Mouse (Mus musculus): ENCODE measurements around the gene Ddah1. TPM values are rescaled to one million over a fixed set of nuclear protein-coding genes. Genes with fewer than 3 reads are reported as not detected.
"Not testable (repeated sequence)": the region's sequence is repeated elsewhere in the genome, so short reads cannot be mapped to it uniquely, and the experiment has no call there.

Gene Ddah1
- polyA plus RNA-seq, 1 experiment from 2014 or later: 22.4 TPM

DNA sequence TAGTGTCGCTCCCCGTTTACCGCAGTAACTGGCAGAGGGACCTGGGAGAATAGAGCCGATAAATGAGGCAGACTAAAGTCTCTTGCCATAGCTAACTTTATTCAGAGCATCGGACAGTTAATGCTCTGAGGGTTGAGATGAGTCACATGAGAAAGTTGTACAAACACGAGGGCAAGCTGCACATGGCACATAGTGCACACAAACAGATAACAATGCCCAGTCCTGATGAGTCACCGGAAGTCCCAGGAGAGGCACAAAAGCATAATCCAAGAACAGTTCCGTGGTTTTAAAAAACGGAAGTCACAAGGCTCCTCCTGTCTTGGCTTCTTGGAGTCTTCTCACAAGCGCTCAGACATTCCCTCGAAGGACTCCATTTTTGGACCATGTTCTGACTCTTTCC, 117.6 kb downstream of the Ddah1 start:
- Histone ChIP-seq H3K27me3 (ENCODE audit: control insufficient read depth, insufficient read depth, low read depth, low read length) (no peaks in the 10 kb centered on the region), H3K36me3 (ENCODE audit: control insufficient read depth, insufficient read depth, low read length) (no peaks in the 10 kb centered on the region), H3K9ac (ENCODE audit: low read length) (no peak overlapping the region), H3K27ac (ENCODE audit: low read length) (no peak overlapping the region), H3K4me2 (ENCODE audit: low read depth, low read length) (no peak overlapping the region), H3K4me1 (replicated peaks; ENCODE audit: control insufficient read depth, insufficient read depth, low read length) (no peaks in the 10 kb centered on the region), H3K9me3 (ENCODE audit: control insufficient read depth, low read length) (no peaks in the 10 kb centered on the region), H3K4me3 (ENCODE audit: low read length) (no peak overlapping the region)
- no peak for ATAC-seq (ENCODE audit: low read depth)
- WGBS: 74% methylated on average over 11 of the region's 11 CpGs

GRCm38 (mm10) chr3:145878867-145879266, 120.4 kb downstream of the Ddah1 start:
- H3K4me1 ChIP-seq (replicated peaks; ENCODE audit: control insufficient read depth, insufficient read depth, low read length); H3K9ac ChIP-seq (ENCODE audit: low read length); ATAC-seq (ENCODE audit: low read depth); H3K4me3 ChIP-seq (ENCODE audit: low read length); H3K36me3 ChIP-seq (ENCODE audit: control insufficient read depth, insufficient read depth, low read length); H3K27ac ChIP-seq (ENCODE audit: low read length); H3K4me2 ChIP-seq (ENCODE audit: low read depth, low read length); H3K27me3 ChIP-seq (ENCODE audit: control insufficient read depth, insufficient read depth, low read depth, low read length); H3K9me3 ChIP-seq (ENCODE audit: control insufficient read depth, low read length): not testable (repeated sequence)
- 94% methylated on average over 13 of the region's 14 CpGs for WGBS

DNA sequence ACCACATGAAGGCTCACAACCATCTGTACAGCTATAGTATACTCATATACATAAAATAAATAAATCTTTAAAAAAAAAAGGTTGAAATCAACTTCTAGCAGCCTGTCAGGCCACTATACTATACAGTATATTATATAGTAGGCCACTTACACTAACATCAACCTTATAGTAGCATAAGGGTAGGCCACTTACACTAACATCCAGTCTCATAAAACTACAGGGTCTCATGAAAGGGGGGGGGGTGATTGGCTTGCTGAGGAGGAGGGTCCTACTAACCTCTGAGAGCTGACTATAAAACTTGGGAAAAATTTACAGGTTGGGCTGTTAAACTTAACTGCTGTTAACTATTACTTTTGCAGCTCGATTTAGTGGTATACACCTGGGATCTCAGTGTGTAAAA, 121.9 kb downstream of the Ddah1 start:
- Histone ChIP-seq H3K9ac (ENCODE audit: low read length) (no peak overlapping the region), H3K27me3 (ENCODE audit: control insufficient read depth, insufficient read depth, low read depth, low read length) (no peaks in the 10 kb centered on the region), H3K9me3 (ENCODE audit: control insufficient read depth, low read length) (no peaks in the 10 kb centered on the region), H3K36me3 (ENCODE audit: control insufficient read depth, insufficient read depth, low read length) (no peaks in the 10 kb centered on the region), H3K4me3 (ENCODE audit: low read length) (no peak overlapping the region), H3K27ac (ENCODE audit: low read length) (no peak overlapping the region), H3K4me2 (ENCODE audit: low read depth, low read length) (no peak overlapping the region), H3K4me1 (replicated peaks; ENCODE audit: control insufficient read depth, insufficient read depth, low read length) (no peaks in the 10 kb centered on the region)
- ATAC-seq (ENCODE audit: low read depth): no peak
- WGBS: 88% methylated on average over 1 of the region's 1 CpGs

DNA sequence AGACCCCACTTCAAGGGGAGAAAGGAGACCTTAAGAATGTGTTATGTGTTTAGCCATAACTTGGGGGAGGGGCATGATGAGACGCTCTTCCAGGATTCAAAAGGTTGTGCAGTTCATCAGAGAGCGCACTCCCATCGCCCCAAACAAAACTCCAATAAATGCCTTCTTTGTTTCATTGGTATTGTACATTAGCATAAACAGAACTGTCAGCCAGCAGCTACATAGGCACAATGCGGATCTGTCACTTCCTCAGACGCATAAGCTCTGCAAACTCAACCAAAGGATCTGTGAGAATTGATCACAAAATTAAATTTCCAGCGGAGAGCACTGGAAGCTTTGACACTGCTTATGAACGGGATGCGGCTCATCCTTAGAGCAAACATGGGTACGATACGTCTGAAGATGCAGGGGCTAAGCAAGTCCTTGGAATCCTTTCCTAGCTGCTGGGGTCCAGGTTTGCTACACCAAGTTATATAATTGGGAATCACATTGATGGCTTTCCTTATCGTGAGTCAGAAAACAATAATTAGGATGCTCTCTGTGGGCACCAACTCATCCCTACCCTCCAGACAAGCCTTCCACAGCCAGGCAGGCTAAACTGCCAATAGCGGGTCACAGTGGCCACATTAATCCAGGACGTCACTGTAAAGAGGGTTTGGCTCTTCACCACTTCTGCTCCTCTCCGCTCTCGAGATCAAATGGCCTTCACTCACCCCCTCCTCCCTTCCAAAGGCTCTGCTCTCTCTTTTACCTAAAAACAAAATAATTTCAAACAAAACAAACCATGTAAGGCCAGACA, 123.8 kb downstream of the Ddah1 start:
- no peak for ATAC-seq (ENCODE audit: low read depth)
- WGBS: 81% methylated on average over 15 of the region's 15 CpGs
- Histone ChIP-seq H3K4me2 (ENCODE audit: low read depth, low read length) (no peak overlapping the region), H3K27ac (ENCODE audit: low read length) (no peak overlapping the region), H3K36me3 (ENCODE audit: control insufficient read depth, insufficient read depth, low read length) (no peaks in the 10 kb centered on the region), H3K4me3 (ENCODE audit: low read length) (no peak overlapping the region), H3K9me3 (ENCODE audit: control insufficient read depth, low read length) (no peaks in the 10 kb centered on the region), H3K27me3 (ENCODE audit: control insufficient read depth, insufficient read depth, low read depth, low read length) (no peaks in the 10 kb centered on the region), H3K4me1 (replicated peaks; ENCODE audit: control insufficient read depth, insufficient read depth, low read length) (peaks cover 12% of the 10 kb centered on the region), H3K9ac (ENCODE audit: low read length) (no peak overlapping the region)

- Histone ChIP-seq H3K36me3 (ENCODE audit: control insufficient read depth, insufficient read depth, low read length) (no peaks in the 10 kb centered on the region), H3K4me3 (ENCODE audit: low read length) (no peak overlapping the region)
Observed at GRCm38 (mm10) chr3:145883233-145883632, 124.8 kb downstream of the Ddah1 start.

DNA sequence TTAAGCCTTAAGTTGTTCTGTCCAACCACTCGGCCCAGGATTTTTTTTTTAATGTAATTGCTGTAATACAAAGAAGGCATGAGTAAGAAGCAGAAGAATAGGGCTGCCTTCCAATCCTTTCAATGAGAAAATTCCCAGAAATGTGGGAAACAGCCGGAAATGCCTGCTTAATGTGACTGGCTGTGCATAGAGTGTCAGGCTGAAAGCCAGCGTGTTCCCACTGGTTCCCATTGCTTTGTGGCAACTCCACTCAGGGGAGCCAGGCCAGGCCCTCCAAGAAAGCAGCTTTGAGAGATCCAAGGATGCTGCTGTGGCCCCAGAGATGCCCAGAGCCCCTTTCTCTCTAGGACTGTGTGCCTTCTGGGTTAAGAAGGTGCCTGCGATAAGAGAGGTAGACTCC, 126.9 kb downstream of the Ddah1 start:
- no peak overlapping the region for H3K4me2 ChIP-seq (ENCODE audit: low read depth, low read length)
- peak overlapping the region; percentile 66 for H3K27ac ChIP-seq (ENCODE audit: low read length)
- H3K4me3 ChIP-seq (ENCODE audit: low read length): no peak overlapping the region
- no peaks in the 10 kb centered on the region for H3K9me3 ChIP-seq (ENCODE audit: control insufficient read depth, low read length)
- no peaks in the 10 kb centered on the region for H3K36me3 ChIP-seq (ENCODE audit: control insufficient read depth, insufficient read depth, low read length)
- no peaks in the 10 kb centered on the region for H3K27me3 ChIP-seq (ENCODE audit: control insufficient read depth, insufficient read depth, low read depth, low read length)
- H3K4me1 ChIP-seq (replicated peaks; ENCODE audit: control insufficient read depth, insufficient read depth, low read length): peaks cover 12% of the 10 kb centered on the region
- ATAC-seq (ENCODE audit: low read depth): peak; percentile 34; the same call in 1 of the 2 replicates
- WGBS: 53% methylated on average over 4 of the region's 4 CpGs
- H3K9ac ChIP-seq (ENCODE audit: low read length): no peak overlapping the region

More at GRCm38 (mm10) chr3:145883233-145883632, 124.8 kb downstream of the Ddah1 start:
- no peaks in the 10 kb centered on the region for H3K27me3 ChIP-seq (ENCODE audit: control insufficient read depth, insufficient read depth, low read depth, low read length)
- no peak for ATAC-seq (ENCODE audit: low read depth)
- no peak overlapping the region for H3K27ac ChIP-seq (ENCODE audit: low read length)
- H3K4me1 ChIP-seq (replicated peaks; ENCODE audit: control insufficient read depth, insufficient read depth, low read length): peaks cover 12% of the 10 kb centered on the region
- no peak overlapping the region for H3K9ac ChIP-seq (ENCODE audit: low read length)
- H3K4me2 ChIP-seq (ENCODE audit: low read depth, low read length): no peak overlapping the region
- no peaks in the 10 kb centered on the region for H3K9me3 ChIP-seq (ENCODE audit: control insufficient read depth, low read length)
- 55% methylated on average over 2 of the region's 2 CpGs for WGBS

DNA sequence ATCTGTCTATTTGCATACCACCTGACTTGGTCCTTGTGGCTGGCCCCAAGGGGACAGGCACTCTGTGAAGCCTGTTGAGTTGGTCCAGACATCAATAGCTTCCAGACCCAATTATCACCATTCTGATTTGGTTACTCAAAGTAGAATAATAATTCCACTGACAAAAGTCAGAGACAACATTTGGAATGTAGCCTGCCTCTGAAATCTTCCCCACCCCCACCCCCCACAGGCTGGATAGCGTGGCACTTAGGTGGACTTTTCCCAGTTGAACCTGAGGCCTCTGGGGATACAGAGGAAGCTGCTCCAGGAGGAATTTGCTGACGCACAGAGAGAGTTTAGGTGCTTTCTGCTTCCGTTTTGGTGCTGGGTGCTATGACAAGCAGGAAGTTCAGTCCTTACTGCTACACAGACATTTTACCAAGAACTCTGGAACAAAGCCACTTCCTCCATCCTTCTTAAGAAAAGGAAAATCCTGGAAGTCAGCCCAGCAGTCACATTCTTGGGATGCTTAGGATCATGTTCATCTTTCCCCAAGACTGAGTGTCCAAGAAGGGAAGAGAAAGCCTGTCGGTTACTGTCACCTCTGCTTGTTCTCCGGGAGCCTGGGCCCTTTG, 127.5 kb downstream of the Ddah1 start:
- Histone ChIP-seq H3K27ac (ENCODE audit: low read length) (peak overlapping the region; percentile 66), H3K9ac (ENCODE audit: low read length) (no peak overlapping the region), H3K9me3 (ENCODE audit: control insufficient read depth, low read length) (no peaks in the 10 kb centered on the region), H3K36me3 (ENCODE audit: control insufficient read depth, insufficient read depth, low read length) (no peaks in the 10 kb centered on the region), H3K4me3 (ENCODE audit: low read length) (no peak overlapping the region), H3K4me2 (ENCODE audit: low read depth, low read length) (no peak overlapping the region), H3K4me1 (replicated peaks; ENCODE audit: control insufficient read depth, insufficient read depth, low read length) (peaks cover 12% of the 10 kb centered on the region), H3K27me3 (ENCODE audit: control insufficient read depth, insufficient read depth, low read depth, low read length) (no peaks in the 10 kb centered on the region)
- peak; percentile 76 for ATAC-seq (ENCODE audit: low read depth)
- WGBS: 12% methylated on average over 5 of the region's 5 CpGs

DNA sequence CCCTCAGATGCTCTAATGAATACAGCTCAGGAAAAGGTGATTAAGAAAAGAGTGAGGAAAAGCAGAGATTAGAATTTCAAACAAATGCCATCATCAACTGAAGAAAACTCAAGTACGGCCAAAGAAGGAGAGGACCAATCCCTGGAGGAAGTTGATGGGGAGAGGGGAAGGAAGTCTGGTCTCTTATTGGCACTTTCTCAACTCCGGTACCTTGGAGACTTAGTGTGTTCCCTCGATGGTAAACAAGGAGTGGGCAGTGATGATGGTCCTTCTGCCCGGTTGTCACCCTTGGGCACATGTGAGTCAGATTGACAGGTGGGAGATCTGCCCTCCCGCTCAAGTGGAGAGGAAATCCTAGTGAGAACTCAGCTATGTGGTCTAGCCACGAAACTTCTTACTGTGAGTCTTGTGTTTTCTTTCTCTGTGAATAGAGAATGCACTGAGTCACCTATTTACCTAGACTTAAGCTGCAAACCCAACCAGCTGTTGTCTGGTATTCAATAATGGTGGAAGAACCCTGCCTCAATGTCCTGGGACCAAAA, 129.0 kb downstream of the Ddah1 start:
- Histone ChIP-seq H3K9ac (ENCODE audit: low read length) (no peak overlapping the region), H3K27me3 (ENCODE audit: control insufficient read depth, insufficient read depth, low read depth, low read length) (no peaks in the 10 kb centered on the region), H3K4me3 (ENCODE audit: low read length) (no peak overlapping the region), H3K27ac (ENCODE audit: low read length) (no peak overlapping the region), H3K4me2 (ENCODE audit: low read depth, low read length) (no peak overlapping the region), H3K36me3 (ENCODE audit: control insufficient read depth, insufficient read depth, low read length) (no peaks in the 10 kb centered on the region), H3K9me3 (ENCODE audit: control insufficient read depth, low read length) (no peaks in the 10 kb centered on the region), H3K4me1 (replicated peaks; ENCODE audit: control insufficient read depth, insufficient read depth, low read length) (peaks cover 12% of the 10 kb centered on the region)
- no peak for ATAC-seq (ENCODE audit: low read depth)
- 53% methylated on average over 6 of the region's 6 CpGs for WGBS

GRCm38 (mm10) chr3:145890346-145891132, 132.1 kb downstream of the Ddah1 start:
- H3K4me2 ChIP-seq (ENCODE audit: low read depth, low read length): no peak overlapping the region
- no peaks in the 10 kb centered on the region for H3K9me3 ChIP-seq (ENCODE audit: control insufficient read depth, low read length)
- no peak overlapping the region for H3K27ac ChIP-seq (ENCODE audit: low read length)
- H3K27me3 ChIP-seq (ENCODE audit: control insufficient read depth, insufficient read depth, low read depth, low read length): no peaks in the 10 kb centered on the region
- no peaks in the 10 kb centered on the region for H3K36me3 ChIP-seq (ENCODE audit: control insufficient read depth, insufficient read depth, low read length)
- no peak overlapping the region for H3K4me3 ChIP-seq (ENCODE audit: low read length)
- WGBS: 74% methylated on average over 18 of the region's 18 CpGs
- ATAC-seq (ENCODE audit: low read depth): no peak
- peaks cover 12% of the 10 kb centered on the region for H3K4me1 ChIP-seq (replicated peaks; ENCODE audit: control insufficient read depth, insufficient read depth, low read length)
- H3K9ac ChIP-seq (ENCODE audit: low read length): no peak overlapping the region
